15 mouse cellular contexts compared by ENCODE assay signal in genomic region chr1:61912931-61913330, GRCm38 (mm10).
DNase-seq lines count a peak whose midpoint lies in the region; ATAC-seq lines count a peak whose summit lies in the region.
"Had no signal": no experiment of that assay in that cellular context is flagged by ENCODE, and none has a peak within 500 bp of the region (broad histone marks: within the 10 kb centered on the region; RNA-seq: fewer than 3 reads in every experiment).

No protein-coding gene starts in this region.

- no peak overlapping the region for H3K4me2 ChIP-seq in forebrain, embryonic 13.5 days
- no peak overlapping the region for H3K4me2 ChIP-seq in hindbrain, embryonic 15.5 days
- H3K4me2 ChIP-seq: limb, embryonic 13.5 days; lung, embryonic 15.5 days had no signal

- peak; percentile 83 for ATAC-seq in forebrain, embryonic 13.5 days
- 0 out of 2 replicates have a peak, but pooled peaks have one; percentile 34 for ATAC-seq in hindbrain, embryonic 15.5 days (ENCODE audit: low FRiP score, low read depth)

- no peaks in the 10 kb centered on the region for H3K36me3 ChIP-seq in forebrain, embryonic 13.5 days (ENCODE audit: poor library complexity, severe bottlenecking)
- H3K36me3 ChIP-seq in forebrain, embryonic 10.5 days (replicated peaks) = no peaks in the 10 kb centered on the region
- no peaks in the 10 kb centered on the region for H3K36me3 ChIP-seq in hindbrain, embryonic 15.5 days
- H3K36me3 ChIP-seq: limb, embryonic 13.5 days; lung, embryonic 15.5 days had no signal

- peaks cover 14% of the 10 kb centered on the region for H3K4me1 ChIP-seq in forebrain, embryonic 13.5 days
- peaks cover 14% of the 10 kb centered on the region for H3K4me1 ChIP-seq in forebrain, embryonic 10.5 days
- H3K4me1 ChIP-seq in hindbrain, embryonic 15.5 days (replicated peaks) = peaks cover 8% of the 10 kb centered on the region; the same call in 1 of the 2 replicates
- H3K4me1 ChIP-seq: lung, embryonic 15.5 days had no signal

- no peak overlapping the region for H3K4me3 ChIP-seq in forebrain, embryonic 13.5 days
- no peak overlapping the region for H3K4me3 ChIP-seq in forebrain, embryonic 10.5 days
- H3K4me3 ChIP-seq in hindbrain, embryonic 15.5 days = no peak overlapping the region
- H3K4me3 ChIP-seq: layer of hippocampus, adult 2 months; limb, embryonic 13.5 days; lung, embryonic 15.5 days had no signal

- H3K27me3 ChIP-seq in forebrain, embryonic 13.5 days = no peaks in the 10 kb centered on the region
- H3K27me3 ChIP-seq in forebrain, embryonic 10.5 days (ENCODE audit: poor library complexity, severe bottlenecking) = no peaks in the 10 kb centered on the region
- H3K27me3 ChIP-seq in hindbrain, embryonic 15.5 days = no peaks in the 10 kb centered on the region
- H3K27me3 ChIP-seq: limb, embryonic 13.5 days; lung, embryonic 15.5 days had no signal

- H3K9me3 ChIP-seq in forebrain, embryonic 13.5 days (replicated peaks) = no peaks in the 10 kb centered on the region
- H3K9me3 ChIP-seq in forebrain, embryonic 10.5 days = no peaks in the 10 kb centered on the region
- H3K9me3 ChIP-seq in hindbrain, embryonic 15.5 days = no peaks in the 10 kb centered on the region
- H3K9me3 ChIP-seq: limb, embryonic 13.5 days; lung, embryonic 15.5 days had no signal

- 17% methylated on average over 2 of the region's 2 CpGs for WGBS in forebrain, embryonic 13.5 days
- WGBS in forebrain, embryonic 10.5 days = 50% methylated on average over 2 of the region's 2 CpGs
- WGBS in hindbrain, embryonic 15.5 days = 40% methylated on average over 2 of the region's 2 CpGs

- H3K27ac ChIP-seq in forebrain, embryonic 13.5 days = peak overlapping the region; percentile 55; the same call in 1 of the 2 replicates
- no peak overlapping the region for H3K27ac ChIP-seq in forebrain, embryonic 10.5 days
- H3K27ac ChIP-seq in hindbrain, embryonic 15.5 days (replicated peaks) = no peak overlapping the region
- H3K27ac ChIP-seq: layer of hippocampus, adult 2 months; limb, embryonic 13.5 days; lung, embryonic 15.5 days had no signal

- DNase-seq in forebrain, embryonic 10.5 days (ENCODE audit: extremely low spot score, low spot score) = no peak
- DNase-seq in Muller cell, postnatal 12 days (ENCODE audit: inconsistent ontology term) = peak; percentile 60
- peak; percentile 88 to 90 for DNase-seq in cerebellum, postnatal 14 days
- no peak for DNase-seq in embryo, embryonic 9.5 days (ENCODE audit: extremely low spot score)
- no peak for DNase-seq in thymus, postnatal 36 days
- no peak for DNase-seq in frontal cortex, postnatal 14 days (ENCODE audit: low spot score in 2 of 2)
- DNase-seq: heart, adult 11 months; heart, postnatal 14 days; kidney, adult 2 months; thymus, adult 2 months had no signal

- no peak overlapping the region for H3K9ac ChIP-seq in forebrain, embryonic 13.5 days
- no peak overlapping the region for H3K9ac ChIP-seq in hindbrain, embryonic 15.5 days
- H3K9ac ChIP-seq: limb, embryonic 13.5 days; lung, embryonic 15.5 days had no signal

Comparison
In these comparisons a context has a peak if more than half of its experiments do, and no peak if none do; other contexts are left out.
1. DNase-seq: peak in Muller cell, postnatal 12 days (single experiment) and cerebellum, postnatal 14 days (2 of 2); none in forebrain, embryonic 10.5 days (single experiment), embryo, embryonic 9.5 days (single experiment), thymus, postnatal 36 days (0 of 2) and frontal cortex, postnatal 14 days (0 of 2).